Comparison of ENCODE assay signal across 16 mouse cellular contexts in genomic region chr9:46622255-46622654, GRCm38 (mm10).
DNase-seq lines count a peak whose midpoint lies in the region; ATAC-seq and TF ChIP-seq lines count a peak whose summit lies in the region.
"Had no signal": no experiment of that assay in that cellular context is flagged by ENCODE, and none has a peak within 500 bp of the region (broad histone marks: within the 10 kb centered on the region; RNA-seq: fewer than 3 reads in every experiment).

No protein-coding gene starts in this region.

- no peak overlapping the region for H3K9ac ChIP-seq in forebrain, embryonic 14.5 days (ENCODE audit: low read length)
- H3K9ac ChIP-seq in forebrain, embryonic 13.5 days, result no peak overlapping the region
- H3K9ac ChIP-seq in forebrain, postnatal 0 days, result no peak overlapping the region
- no peak overlapping the region for H3K9ac ChIP-seq in forebrain, embryonic 11.5 days (ENCODE audit: low read length)
- H3K9ac ChIP-seq: embryonic facial prominence, embryonic 13.5 days; forebrain, embryonic 12.5 days had no signal

- H3K9me3 ChIP-seq in forebrain, embryonic 14.5 days (replicated peaks; ENCODE audit: control insufficient read depth, low read length), result no peaks in the 10 kb centered on the region
- no peaks in the 10 kb centered on the region for H3K9me3 ChIP-seq in forebrain, embryonic 13.5 days (replicated peaks)
- no peaks in the 10 kb centered on the region for H3K9me3 ChIP-seq in forebrain, postnatal 0 days (ENCODE audit: low read length)
- H3K9me3 ChIP-seq in forebrain, embryonic 11.5 days (ENCODE audit: control insufficient read depth, low read length), result no peaks in the 10 kb centered on the region
- H3K9me3 ChIP-seq: embryonic facial prominence, embryonic 13.5 days; forebrain, embryonic 12.5 days had no signal

- H3K27ac ChIP-seq in forebrain, embryonic 14.5 days (ENCODE audit: low read depth, low read length), result no peak overlapping the region
- no peak overlapping the region for H3K27ac ChIP-seq in forebrain, embryonic 13.5 days
- no peak overlapping the region for H3K27ac ChIP-seq in forebrain, postnatal 0 days (ENCODE audit: low read depth, low read length)
- no peak overlapping the region for H3K27ac ChIP-seq in forebrain, embryonic 11.5 days (ENCODE audit: low read depth, low read length)
- H3K27ac ChIP-seq: embryonic facial prominence, embryonic 13.5 days; forebrain, embryonic 12.5 days had no signal

- H3K36me3 ChIP-seq in forebrain, embryonic 14.5 days (ENCODE audit: control insufficient read depth, insufficient read depth, low read length), result no peaks in the 10 kb centered on the region
- no peaks in the 10 kb centered on the region for H3K36me3 ChIP-seq in forebrain, embryonic 13.5 days (ENCODE audit: poor library complexity, severe bottlenecking)
- no peaks in the 10 kb centered on the region for H3K36me3 ChIP-seq in forebrain, postnatal 0 days (ENCODE audit: insufficient read depth)
- no peaks in the 10 kb centered on the region; the same call in 1 of the 2 replicates for H3K36me3 ChIP-seq in forebrain, embryonic 11.5 days (ENCODE audit: control insufficient read depth, insufficient read depth, low read length)
- H3K36me3 ChIP-seq: embryonic facial prominence, embryonic 13.5 days; forebrain, embryonic 12.5 days had no signal

- no peak overlapping the region for H3K4me3 ChIP-seq in forebrain, embryonic 14.5 days (ENCODE audit: low read depth, low read length)
- H3K4me3 ChIP-seq in forebrain, embryonic 13.5 days, result no peak overlapping the region
- H3K4me3 ChIP-seq in forebrain, postnatal 0 days (ENCODE audit: low read depth, low read length), result no peak overlapping the region
- no peak overlapping the region for H3K4me3 ChIP-seq in forebrain, embryonic 11.5 days (ENCODE audit: low read depth, low read length)
- H3K4me3 ChIP-seq: embryonic facial prominence, embryonic 13.5 days; forebrain, embryonic 12.5 days had no signal

- WGBS in forebrain, embryonic 14.5 days, result 29% methylated on average over 2 of the region's 2 CpGs
- WGBS in forebrain, embryonic 13.5 days, result 38% methylated on average over 2 of the region's 2 CpGs
- WGBS in forebrain, postnatal 0 days, result 21% methylated on average over 2 of the region's 2 CpGs
- 66% methylated on average over 2 of the region's 2 CpGs for WGBS in forebrain, embryonic 11.5 days

- peak; percentile 41 for DNase-seq in forebrain, embryonic 14.5 days (ENCODE audit: low spot score)
- peak; percentile 49 for DNase-seq in forebrain, postnatal 0 days
- DNase-seq in forebrain, embryonic 11.5 days (ENCODE audit: low spot score), result no peak
- peak; percentile 53 for DNase-seq in brain, embryonic 14.5 days (ENCODE audit: low read depth)
- DNase-seq in urinary bladder, adult 18-20 months (ENCODE audit: low spot score in 2 of 2), result no peak
- DNase-seq: adrenal gland, adult 2 months; adrenal gland, postnatal 10 days; adrenal gland, postnatal 25 days; cerebellum, adult 11-12 months; cerebellum, adult 2 months; cerebellum, adult 9-10 months; cerebellum, postnatal 10 days; cerebellum, postnatal 25 days had no signal

- ATAC-seq in forebrain, embryonic 14.5 days, result no peak
- ATAC-seq in forebrain, embryonic 13.5 days, result no peak
- ATAC-seq in forebrain, postnatal 0 days, result peak; percentile 29; the same call in 1 of the 2 replicates
- no peak for ATAC-seq in forebrain, embryonic 11.5 days (replicated peaks; ENCODE audit: low FRiP score)

- no peak for TF ChIP-seq POLR2A in brain, embryonic 14.5 days (IDR thresholded peaks at IDR 0.05; ENCODE audit: borderline replicate concordance, extremely low read depth, insufficient read depth, insufficient read length, poor library complexity, severe bottlenecking)

- no peaks in the 10 kb centered on the region for H3K4me1 ChIP-seq in forebrain, embryonic 14.5 days (ENCODE audit: control insufficient read depth, insufficient read depth, low read length)
- H3K4me1 ChIP-seq in forebrain, embryonic 13.5 days, result peaks cover 11% of the 10 kb centered on the region
- H3K4me1 ChIP-seq in forebrain, postnatal 0 days (ENCODE audit: insufficient read depth), result no peaks in the 10 kb centered on the region
- H3K4me1 ChIP-seq in forebrain, embryonic 11.5 days (replicated peaks; ENCODE audit: control insufficient read depth, insufficient read depth, low read length), result no peaks in the 10 kb centered on the region

- H3K4me2 ChIP-seq in forebrain, embryonic 14.5 days (ENCODE audit: low read length), result no peak overlapping the region
- H3K4me2 ChIP-seq in forebrain, embryonic 13.5 days, result no peak overlapping the region
- H3K4me2 ChIP-seq in forebrain, postnatal 0 days (ENCODE audit: low read depth), result no peak overlapping the region
- H3K4me2 ChIP-seq in forebrain, embryonic 11.5 days (ENCODE audit: low read depth, low read length, severe bottlenecking), result no peak overlapping the region
- H3K4me2 ChIP-seq: embryonic facial prominence, embryonic 13.5 days; forebrain, embryonic 12.5 days had no signal

- H3K27me3 ChIP-seq in forebrain, embryonic 14.5 days (replicated peaks; ENCODE audit: control insufficient read depth, insufficient read depth, low read length), result no peaks in the 10 kb centered on the region
- H3K27me3 ChIP-seq in forebrain, embryonic 13.5 days, result peaks cover 5% of the 10 kb centered on the region; the same call in 1 of the 2 replicates
- H3K27me3 ChIP-seq in forebrain, postnatal 0 days (ENCODE audit: insufficient read depth, low read length), result no peaks in the 10 kb centered on the region
- H3K27me3 ChIP-seq in forebrain, embryonic 11.5 days (ENCODE audit: control insufficient read depth, insufficient read depth, low read length), result no peaks in the 10 kb centered on the region
- H3K27me3 ChIP-seq: embryonic facial prominence, embryonic 13.5 days; forebrain, embryonic 12.5 days had no signal

- no peak for TF ChIP-seq CTCF in forebrain, postnatal 0 days (IDR thresholded peaks at IDR 0.05; ENCODE audit: low read depth)
- no peak for TF ChIP-seq CTCF in brain, embryonic 14.5 days (IDR thresholded peaks at IDR 0.05; ENCODE audit: borderline replicate concordance, extremely low read depth, insufficient read depth, insufficient read length)

Comparison
In these comparisons a context has a peak if more than half of its experiments do, and no peak if none do; other contexts are left out.
1. DNase-seq: peak in forebrain, embryonic 14.5 days (single experiment), forebrain, postnatal 0 days (single experiment) and brain, embryonic 14.5 days (single experiment); none in forebrain, embryonic 11.5 days (single experiment) and urinary bladder, adult 18-20 months (0 of 2).